Mouse (Mus musculus): ENCODE measurements around the gene Uqcc2.

DNA sequence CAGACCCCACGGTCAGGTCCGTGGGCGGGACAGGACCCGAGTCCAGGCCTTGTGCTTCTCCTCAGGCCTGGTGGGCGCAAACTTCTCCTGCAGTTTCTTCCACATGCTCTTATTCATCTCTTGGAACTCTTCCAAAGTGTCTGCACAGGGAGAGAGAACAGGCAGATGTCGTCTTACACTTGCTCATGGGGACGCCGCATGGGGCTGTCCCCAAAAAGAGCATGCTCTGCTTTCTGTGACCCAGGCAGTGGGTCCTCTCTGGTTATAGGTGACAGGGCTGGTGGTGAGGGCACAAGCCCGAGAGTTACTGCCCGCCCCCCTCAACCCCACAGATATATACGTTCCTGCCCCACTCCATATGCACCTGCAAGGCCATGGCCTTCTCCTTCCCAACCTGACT lies 11.0 kb downstream of the Uqcc2 start:
- TF ChIP-seq POLR2A (IDR thresholded peaks at IDR 0.05; ENCODE audit: low read depth, low read length) = no peak
- TF ChIP-seq CTCF (IDR thresholded peaks at IDR 0.05; ENCODE audit: extremely low read depth, insufficient read depth, insufficient read length, insufficient replicate concordance) = no peak
